Mouse (Mus musculus) retina, postnatal 7 days (tissue): ENCODE measurements around the gene Adgrg1.

Source experiments
- DNase-seq: peaks from one replicate; pipeline ENCODE4 v3.0.0-alpha.2; 2012; ENCODE audit warnings: low read depth, low spot score

Gene Adgrg1

GRCm38 (mm10) chr8:94974467-94975165, at the start of gene Adgrg1:
TSS of gene Adgrg1 (plus strand) at chr8:94974751.
- DNase-seq: no peak

DNA sequence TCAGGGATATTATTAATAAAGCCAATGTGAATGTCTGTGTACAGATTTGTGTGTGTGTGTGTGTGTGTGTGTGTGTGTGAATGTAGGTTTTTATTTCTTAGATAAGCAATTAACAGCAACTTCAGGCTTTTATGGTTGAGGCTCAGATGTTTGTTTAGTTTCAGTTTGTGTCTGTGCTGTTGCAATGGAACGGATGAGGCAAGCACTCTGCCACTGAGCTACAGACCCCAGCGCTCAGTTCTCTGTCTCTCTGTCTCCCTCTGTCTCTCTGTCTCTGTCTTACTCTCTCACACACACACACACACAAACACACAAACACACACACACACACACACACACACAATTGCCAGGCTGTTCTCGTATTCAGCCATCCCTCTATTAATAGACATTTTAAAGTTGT, 46.3 kb upstream of the Adgrg1 start:
- no peak for DNase-seq

DNA sequence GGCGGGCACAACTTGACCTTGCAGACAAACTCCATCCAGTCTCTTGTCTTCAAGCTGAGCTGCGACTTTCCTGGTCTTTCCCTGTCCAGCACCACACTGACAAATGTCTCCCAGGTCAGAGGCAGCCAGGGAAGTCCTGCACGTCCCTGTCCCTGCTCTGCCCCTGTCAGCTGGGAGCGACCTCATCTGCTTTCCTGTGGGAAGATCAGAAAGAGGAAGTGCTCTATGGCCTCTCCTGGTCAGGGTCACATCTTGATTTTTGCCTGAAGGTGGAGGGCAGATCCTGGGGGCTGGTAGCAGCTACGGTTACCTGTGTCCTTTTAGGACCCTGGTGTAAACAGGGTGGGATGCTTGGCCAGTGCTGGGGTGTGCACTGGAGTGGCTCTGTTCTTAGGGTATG, 40.6 kb upstream of the Adgrg1 start:
- DNase-seq: no peak

GRCm38 (mm10) chr8:94935172-94935571, 39.4 kb upstream of the Adgrg1 start:
- DNase-seq: no peak

GRCm38 (mm10) chr8:94942566-94942965, 32.0 kb upstream of the Adgrg1 start:
- no peak for DNase-seq

- no peak for DNase-seq
These were observed 29.4 kb upstream of the Adgrg1 start for GRCm38 (mm10) chr8:94945185-94945584.

DNA sequence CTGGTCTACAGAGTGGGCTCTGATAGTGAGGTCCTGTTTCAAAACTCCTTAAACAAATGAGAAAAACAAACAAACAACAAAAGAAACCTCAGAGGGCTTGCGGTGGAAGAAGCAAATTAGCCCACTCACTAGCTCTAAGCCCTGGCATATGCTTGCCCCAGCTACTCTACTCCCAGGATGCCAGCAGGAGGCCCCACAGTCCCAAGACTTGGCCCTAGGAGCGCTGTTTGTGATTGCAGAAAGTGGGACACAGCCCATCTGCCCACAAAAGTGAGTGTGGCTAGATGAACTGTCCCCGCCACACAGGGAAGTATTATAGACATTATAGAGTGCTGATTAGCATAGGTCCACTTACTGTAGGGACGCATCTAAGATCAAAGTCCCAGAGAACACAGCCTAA, 26.1 kb upstream of the Adgrg1 start:
- no peak for DNase-seq

- no peak for DNase-seq
These were observed 25.5 kb upstream of the Adgrg1 start for GRCm38 (mm10) chr8:94949010-94949409.

- peak; percentile 76 for DNase-seq
These were observed 24.5 kb upstream of the Adgrg1 start for GRCm38 (mm10) chr8:94950046-94950445.

- no peak for DNase-seq
These were observed 24.1 kb upstream of the Adgrg1 start for GRCm38 (mm10) chr8:94950458-94950857.

DNA sequence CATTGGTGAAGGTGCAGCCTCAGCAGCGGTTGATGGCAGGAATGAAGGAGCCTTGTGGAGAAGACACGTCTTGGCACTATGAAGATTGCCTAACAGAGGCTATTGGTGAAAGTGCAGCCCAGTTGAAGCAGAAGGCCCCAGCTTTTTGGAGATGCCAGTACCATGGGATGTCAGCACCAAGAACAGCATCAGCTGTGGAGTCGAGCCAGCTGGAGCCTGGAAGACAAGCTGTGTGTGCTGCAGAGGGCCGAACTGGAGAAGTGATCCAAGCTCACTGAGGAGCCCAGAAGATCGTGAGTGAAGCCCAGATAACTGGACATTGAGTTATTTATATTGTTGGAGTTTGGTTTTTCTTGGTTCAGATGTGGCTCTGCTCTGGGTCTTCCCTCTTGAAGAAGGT, 22.5 kb upstream of the Adgrg1 start:
- DNase-seq: no peak

GRCm38 (mm10) chr8:94953624-94954367, 20.8 kb upstream of the Adgrg1 start:
- no peak for DNase-seq

DNA sequence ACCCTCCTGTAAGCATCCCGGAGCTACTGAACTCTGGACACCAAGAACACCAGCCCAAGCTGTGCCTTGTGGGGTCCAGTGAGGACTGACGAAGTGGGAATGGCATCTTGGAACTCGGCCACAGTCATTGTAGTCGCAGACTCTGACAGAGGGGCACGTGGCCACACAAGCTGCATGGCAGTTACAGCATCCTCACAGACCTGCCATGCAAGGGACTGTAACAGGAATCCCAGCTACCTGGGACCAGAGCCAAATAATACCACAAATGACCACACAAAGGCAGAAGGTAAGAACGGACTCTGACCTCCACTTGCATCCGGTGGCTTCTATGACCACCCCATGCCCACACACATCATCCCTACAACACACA, 20.2 kb upstream of the Adgrg1 start:
- DNase-seq: no peak

DNA sequence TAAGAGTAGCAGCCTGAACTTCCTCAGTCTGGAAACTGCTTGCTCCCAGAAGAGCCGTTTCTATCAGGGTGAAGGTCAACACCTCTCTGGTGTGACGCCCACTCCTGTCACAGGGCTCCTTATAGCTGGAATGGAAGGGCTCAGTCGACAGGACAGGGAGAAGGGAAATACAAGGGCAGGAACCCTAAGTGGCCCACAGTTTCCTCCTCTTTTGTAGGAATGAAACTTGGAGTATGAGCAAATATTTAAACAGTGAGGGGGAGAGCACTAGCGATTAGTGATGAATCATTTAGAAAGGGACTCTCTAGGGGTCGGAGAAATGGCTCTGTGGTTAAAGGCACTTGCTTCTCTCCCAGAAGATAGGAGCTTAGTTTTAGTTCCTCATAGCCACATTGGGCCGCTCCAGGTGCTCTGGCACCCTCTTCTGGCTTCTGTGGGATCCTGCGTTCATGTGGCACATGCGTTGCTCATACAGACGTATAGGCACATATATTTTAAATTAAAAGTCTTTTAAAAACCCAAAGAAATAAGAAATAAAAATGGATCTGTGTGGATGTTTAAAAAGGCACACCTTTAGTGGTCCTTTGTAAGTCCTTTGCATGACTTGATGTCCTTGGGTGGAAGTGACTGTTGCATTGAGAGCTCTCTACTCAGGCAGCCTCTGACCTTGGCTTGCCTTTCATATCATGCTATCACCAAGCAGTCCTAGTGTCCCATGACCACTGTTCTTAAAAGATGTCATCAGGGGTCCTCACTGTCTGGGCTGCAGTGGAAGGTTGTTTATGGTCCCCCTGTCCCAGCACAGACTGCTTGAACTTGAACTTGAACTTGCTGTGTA, 19.4 kb upstream of the Adgrg1 start:
- DNase-seq: no peak

DNA sequence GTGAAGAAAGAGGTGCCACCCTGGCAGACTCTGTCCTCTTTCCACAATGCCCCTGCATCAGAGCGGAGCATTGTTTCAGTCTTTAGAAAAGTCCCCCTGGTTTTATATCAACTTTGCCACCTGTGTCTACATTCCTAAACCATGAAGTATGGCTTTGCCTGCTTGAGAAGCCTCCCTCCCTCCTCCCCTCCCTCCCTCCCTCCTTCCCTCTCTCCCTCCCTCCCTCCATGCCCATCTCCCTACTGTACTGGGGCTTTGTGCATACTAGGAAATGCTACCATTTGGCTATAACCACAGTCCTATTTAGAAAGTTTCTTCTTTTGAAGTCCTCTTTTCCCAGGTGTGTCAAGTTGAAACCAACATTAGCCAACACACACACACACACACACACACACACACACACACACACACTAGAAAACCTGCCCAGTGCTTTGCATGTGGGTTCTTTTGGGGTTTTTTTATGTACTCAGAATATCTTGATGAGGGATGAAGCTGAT, 18.4 kb upstream of the Adgrg1 start:
- DNase-seq: no peak

DNA sequence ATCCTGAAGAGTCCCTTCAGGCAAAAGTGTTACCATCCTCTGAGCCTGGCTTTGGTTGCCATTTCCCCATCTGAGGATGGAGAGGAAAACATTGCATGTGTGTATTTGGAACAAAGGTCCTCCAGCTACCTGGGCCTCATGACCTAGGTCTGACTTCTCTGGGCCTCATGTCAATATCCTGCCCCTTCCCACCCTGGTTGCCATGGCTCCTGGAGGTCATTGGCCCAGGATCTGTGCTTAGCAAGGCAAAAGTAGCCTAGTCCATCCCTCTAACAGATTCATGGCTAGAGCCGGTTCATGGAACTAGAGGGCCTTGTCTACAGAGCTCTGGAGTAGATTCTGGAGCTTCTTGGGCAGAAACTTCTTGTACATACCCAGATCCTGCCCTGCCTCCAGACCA, 12.3 kb upstream of the Adgrg1 start:
- no peak for DNase-seq

DNA sequence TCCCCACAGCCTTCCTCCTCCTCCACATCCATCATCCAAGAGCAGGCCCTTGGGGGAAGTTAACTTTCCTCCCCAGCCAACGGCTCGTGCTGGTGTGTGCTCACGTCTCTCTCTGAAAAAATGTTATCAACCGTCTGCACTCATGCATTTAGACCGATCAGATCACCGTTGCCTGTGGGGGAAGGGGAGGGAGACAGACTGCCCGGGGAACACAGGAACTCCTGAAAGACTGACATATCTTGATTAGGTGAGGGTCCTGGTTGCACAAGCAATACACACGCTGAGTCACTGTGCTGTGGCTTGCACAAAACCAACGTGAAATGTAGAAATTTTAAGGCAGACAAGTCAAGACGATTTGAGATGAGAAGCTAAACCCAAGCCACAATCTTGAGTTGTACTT, 9.7 kb upstream of the Adgrg1 start:
- no peak for DNase-seq

- DNase-seq: no peak
These were observed 8.0 kb upstream of the Adgrg1 start for GRCm38 (mm10) chr8:94966578-94966977.

DNA sequence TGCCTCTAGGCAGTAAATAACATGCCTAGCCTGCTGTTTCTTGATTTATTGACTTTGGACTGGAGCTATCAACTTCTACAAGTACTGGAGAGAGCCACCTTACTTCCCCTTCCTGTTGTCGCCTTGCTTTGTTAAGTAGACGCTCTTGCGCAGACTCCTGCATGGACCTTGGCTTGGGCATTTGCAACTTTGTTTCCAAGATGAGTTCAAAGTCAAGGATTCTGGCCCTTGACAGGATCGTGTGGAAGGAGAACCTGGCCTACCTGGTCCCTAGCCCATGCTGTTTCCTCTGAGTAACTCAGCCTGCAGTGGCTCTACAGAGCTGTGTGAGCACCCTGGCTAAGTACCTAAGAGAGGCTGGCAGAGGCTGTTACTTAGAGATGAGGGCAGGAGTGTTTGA, 7.5 kb upstream of the Adgrg1 start:
- no peak for DNase-seq

DNA sequence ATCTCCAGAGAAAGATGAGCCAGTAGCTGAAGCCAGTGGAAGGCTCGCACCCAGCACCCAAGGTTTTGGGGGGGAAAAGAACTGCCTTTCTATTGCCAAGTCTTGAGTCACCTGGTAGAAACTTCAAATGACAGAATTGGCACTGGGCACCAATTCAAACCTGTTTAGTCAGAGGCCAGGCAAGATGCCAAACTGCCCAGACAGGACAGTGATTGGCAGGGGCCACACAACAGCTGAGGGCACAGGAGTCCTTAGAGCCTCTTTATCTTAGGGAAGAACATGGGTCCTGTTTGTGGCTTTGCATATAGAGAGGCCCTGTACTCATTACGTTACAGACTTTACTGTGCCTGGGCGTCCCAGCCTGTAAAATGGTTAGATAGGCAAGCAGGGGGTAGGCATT, 7.0 kb upstream of the Adgrg1 start:
- DNase-seq: no peak

- no peak for DNase-seq
These were observed 1.3 kb upstream of the Adgrg1 start for GRCm38 (mm10) chr8:94973270-94973669.

DNA sequence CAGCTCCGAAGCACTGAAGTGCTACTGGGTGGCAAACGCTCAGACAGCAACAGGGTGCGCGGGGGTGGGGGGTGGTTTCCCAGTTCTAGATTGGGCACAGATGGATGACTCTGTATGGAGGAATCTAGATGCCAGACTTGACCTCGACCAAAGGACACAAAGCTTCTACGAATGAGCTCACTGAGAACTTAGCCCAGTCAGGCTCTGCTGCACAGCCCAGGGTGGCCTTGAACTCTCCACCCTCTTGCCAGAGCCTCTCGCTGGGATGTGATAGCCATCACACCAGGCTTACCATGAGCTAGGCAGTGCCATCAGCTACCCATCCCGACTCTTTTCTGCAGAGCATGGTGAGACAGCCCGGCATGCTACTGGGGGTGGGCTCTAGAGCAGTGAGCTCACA, 765 bp upstream of the Adgrg1 start:
- no peak for DNase-seq
